ENCODE assay signal across 27 mouse cellular contexts in genomic region chr3:98146471-98147410, GRCm38 (mm10). TPM values are rescaled to one million over a fixed set of nuclear protein-coding genes. Genes with fewer than 3 reads are reported as not detected.
DNase-seq lines count a peak whose midpoint lies in the region; ATAC-seq and TF ChIP-seq lines count a peak whose summit lies in the region.
"Had no signal": no experiment of that assay in that cellular context is flagged by ENCODE, and none has a peak within 500 bp of the region (broad histone marks: within the 10 kb centered on the region; RNA-seq: fewer than 3 reads in every experiment).

No protein-coding gene starts in this region.

- no peak overlapping the region for H3K9ac ChIP-seq in kidney, postnatal 0 days (ENCODE audit: low read depth, low read length)
- H3K9ac ChIP-seq in liver, embryonic 12.5 days = no peak overlapping the region
- H3K9ac ChIP-seq: kidney, embryonic 15.5 days; midbrain, embryonic 12.5 days; neural tube, embryonic 13.5 days had no signal

- H3K4me2 ChIP-seq in kidney, postnatal 0 days (ENCODE audit: low read length) = no peak overlapping the region
- H3K4me2 ChIP-seq in liver, embryonic 12.5 days = no peak overlapping the region
- H3K4me2 ChIP-seq: kidney, embryonic 15.5 days; midbrain, embryonic 12.5 days; neural tube, embryonic 13.5 days had no signal

- WGBS in kidney, postnatal 0 days = 95% methylated on average over 29 of the region's 29 CpGs
- WGBS in liver, embryonic 12.5 days (ENCODE audit: insufficient replicate concordance) = 87% methylated on average over 29 of the region's 29 CpGs

- no peak for TF ChIP-seq CTCF in kidney, postnatal 0 days (IDR thresholded peaks at IDR 0.05; ENCODE audit: low read depth)
- TF ChIP-seq CTCF in G1E (IDR thresholded peaks at IDR 0.05; ENCODE audit: low read depth, low read length) = no peak

- no peaks in the 10 kb centered on the region for H3K4me1 ChIP-seq in kidney, postnatal 0 days (replicated peaks; ENCODE audit: insufficient read depth, low read length)
- H3K4me1 ChIP-seq in G1E (ENCODE audit: insufficient read depth, low read depth, low read length) = no peaks in the 10 kb centered on the region
- H3K4me1 ChIP-seq in liver, embryonic 12.5 days = no peaks in the 10 kb centered on the region
- H3K4me1 ChIP-seq: kidney, embryonic 15.5 days; midbrain, embryonic 12.5 days; neural tube, embryonic 13.5 days had no signal

- H3K27me3 ChIP-seq in kidney, postnatal 0 days (ENCODE audit: insufficient read depth, low read length) = no peaks in the 10 kb centered on the region
- no peaks in the 10 kb centered on the region for H3K27me3 ChIP-seq in G1E (ENCODE audit: insufficient read depth, low read length)
- no peaks in the 10 kb centered on the region for H3K27me3 ChIP-seq in liver, embryonic 12.5 days (replicated peaks)
- H3K27me3 ChIP-seq: kidney, embryonic 15.5 days; midbrain, embryonic 12.5 days; neural tube, embryonic 13.5 days; Patski had no signal

- no peak overlapping the region for H3K27ac ChIP-seq in kidney, postnatal 0 days
- H3K27ac ChIP-seq in liver, embryonic 12.5 days = no peak overlapping the region
- H3K27ac ChIP-seq: hindbrain, postnatal 0 days; kidney, embryonic 15.5 days; midbrain, embryonic 12.5 days; neural tube, embryonic 13.5 days had no signal

- no peaks in the 10 kb centered on the region for H3K9me3 ChIP-seq in kidney, postnatal 0 days (replicated peaks; ENCODE audit: low read length)
- peaks cover 72% of the 10 kb centered on the region for H3K9me3 ChIP-seq in G1E (replicated peaks)
- no peaks in the 10 kb centered on the region for H3K9me3 ChIP-seq in liver, embryonic 12.5 days (replicated peaks)
- H3K9me3 ChIP-seq: kidney, embryonic 15.5 days; midbrain, embryonic 12.5 days; neural tube, embryonic 13.5 days had no signal

- H3K4me3 ChIP-seq in kidney, postnatal 0 days (replicated peaks; ENCODE audit: low read depth, low read length) = no peak overlapping the region
- H3K4me3 ChIP-seq in G1E (ENCODE audit: low read depth, low read length) = peak overlapping the region; percentile 6; the same call in 1 of the 2 replicates
- H3K4me3 ChIP-seq in liver, embryonic 12.5 days = no peak overlapping the region
- H3K4me3 ChIP-seq: kidney, embryonic 15.5 days; midbrain, embryonic 12.5 days; neural tube, embryonic 13.5 days had no signal

- ATAC-seq in kidney, postnatal 0 days (replicated peaks; ENCODE audit: low FRiP score, low read depth) = 0 out of 2 replicates have a peak, but pooled peaks have one; percentile 29
- no peak for ATAC-seq in G1E (ENCODE audit: extremely low read depth, insufficient number of reproducible peaks, low FRiP score, poor library complexity, severe bottlenecking)
- ATAC-seq in liver, embryonic 12.5 days = 0 out of 2 replicates have a peak, but pooled peaks have one; percentile 31
- ATAC-seq: CD4-positive, CD25-positive, alpha-beta regulatory T cell, adult 4 months; forebrain, embryonic 16.5 days; hindbrain, postnatal 0 days; Patski had no signal

- peak; percentile 89 for DNase-seq in heart, adult 11 months
- no peak for DNase-seq in heart, adult 8-10 months (ENCODE audit: low spot score)
- no peak for DNase-seq in kidney, postnatal 0 days (ENCODE audit: low spot score)
- DNase-seq in kidney, postnatal 14 days = no peak
- no peak for DNase-seq in G1E (ENCODE audit: low spot score)
- no peak for DNase-seq in gastrocnemius, postnatal 25 days
- DNase-seq: cerebellum, adult 18-20 months; cerebellum, postnatal 14 days; gastrocnemius, postnatal 10 days; kidney, adult 11 months; layer of hippocampus, postnatal 36 days; lung, adult 2 months; lung, postnatal 14 days; thymus, postnatal 14 days had no signal

- H3K36me3 ChIP-seq in kidney, postnatal 0 days (ENCODE audit: insufficient read depth, low read length) = peaks cover 62% of the 10 kb centered on the region
- no peaks in the 10 kb centered on the region for H3K36me3 ChIP-seq in G1E (replicated peaks)
- peaks cover 76% of the 10 kb centered on the region for H3K36me3 ChIP-seq in liver, embryonic 12.5 days

RNA-seq across cellular contexts. Expression of gene Adam30, which starts 13.7 kb away (rescaled TPM):
- not detected for total RNA-seq in heart, adult 8-10 months (2022)
- not detected in 2 replicates for polyA plus RNA-seq in kidney, postnatal 0 days (2015; fragmentation: Nextera tagmentation; extraction: Ambion mirVana)
- total RNA-seq in G1E (2014; fragmentation: Nextera tagmentation) (not detected in 2 replicates), G1E (2017) (0.05 and 0.06 TPM in 2 replicates)
- polyA plus RNA-seq in G1E (2012) = not detected in 2 replicates
- not detected in 2 replicates for polyA plus RNA-seq in liver, embryonic 12.5 days (2016; fragmentation: Nextera tagmentation; extraction: Ambion mirVana)
- not detected for total RNA-seq in gastrocnemius, postnatal 25 days (2021)
- total RNA-seq: adrenal gland, adult 2 months; gastrocnemius, postnatal 10 days; layer of hippocampus, postnatal 36 days; left cerebral cortex, postnatal 10 days had no signal
- polyA plus RNA-seq: adrenal gland, adult 2 months; CD4-positive, CD25-positive, alpha-beta regulatory T cell, adult 4 months; embryonic facial prominence, embryonic 14.5 days; forebrain, embryonic 16.5 days; heart, embryonic 16.5 days; hindbrain, postnatal 0 days; kidney, embryonic 15.5 days; lung, adult 2 months; midbrain, embryonic 12.5 days; neural tube, embryonic 13.5 days; spleen, adult 2 months had no signal
